Mouse (Mus musculus) liver, adult 2 months (tissue): Measurements from ENCODE around the gene Kcnq5. TPM values are rescaled to one million over a fixed set of nuclear protein-coding genes. Genes with fewer than 3 reads are reported as not detected.

Source experiments
- DNase-seq: peaks from one replicate; pipeline ENCODE4 v3.0.0-alpha.2; 2011; ENCODE audit warnings: low read depth, low spot score; ENCODE audit errors: extremely low read depth
- H3K27ac ChIP-seq: fragments of 200-500 bp; replicated peaks from 2 replicates; pipeline ENCODE4 v1.5.1; 2012; ENCODE audit warnings: low read depth, mild to moderate bottlenecking, control low read depth, inconsistent platforms, low read length; ENCODE audit not compliant: insufficient read depth
- H3K27me3 ChIP-seq: fragments of 200-500 bp; 2 replicates; pipeline ENCODE4 v1.6.1; 2012; ENCODE audit warnings: mild to moderate bottlenecking, moderate library complexity, low read length, inconsistent platforms; ENCODE audit not compliant: control insufficient read depth, insufficient read depth
- H3K36me3 ChIP-seq: fragments of 200-500 bp; 2 replicates; pipeline ENCODE4 v1.6.1; 2012; ENCODE audit warnings: low read length, inconsistent platforms; ENCODE audit not compliant: control insufficient read depth, insufficient read depth
- H3K4me1 ChIP-seq: fragments of 200-500 bp; 2 replicates; pipeline ENCODE4 v1.6.1; 2011; ENCODE audit warnings: low read length; ENCODE audit not compliant: control insufficient read depth, insufficient read depth
- H3K4me3 ChIP-seq: fragments of 200-500 bp; 2 replicates; pipeline ENCODE4 v1.5.1; 2011; ENCODE audit warnings: low read depth, mild to moderate bottlenecking, control low read depth, low read length, moderate library complexity; ENCODE audit not compliant: insufficient read depth
- H3K79me2 ChIP-seq: fragments of 200-500 bp; 2 replicates; pipeline ENCODE4 v1.6.1; 2012; ENCODE audit warnings: inconsistent platforms, mild to moderate bottlenecking, low read length, moderate library complexity; ENCODE audit not compliant: control insufficient read depth, insufficient read depth
- H3K9ac ChIP-seq: fragments of 200-500 bp; 2 replicates; pipeline ENCODE4 v1.6.1; 2012; ENCODE audit warnings: low read depth, mild to moderate bottlenecking, control low read depth, inconsistent platforms, low read length
- CTCF ChIP-seq: fragments of 200-500 bp; IDR thresholded peaks from 2 replicates; pipeline ENCODE4 v1.5.1; 2011; ENCODE audit warnings: low read depth, low read length, control low read depth
- POLR2A ChIP-seq: fragments of 200-500 bp; IDR thresholded peaks from 2 replicates; pipeline ENCODE4 v1.6.1; 2011; ENCODE audit warnings: low read length, control low read depth; ENCODE audit not compliant: insufficient read depth; ENCODE audit errors: extremely low read depth
- WGBS: fragments of 180-500 bp; shearing (Covaris S2); methylation state at CpG from one replicate; pipeline ENCODE4 v1.1.7; 2018; 5-methylcytosine and 5-hydroxymethylcytosine counted together
- polyA plus RNA-seq: library from polyadenylated mRNA; depleted of rRNA; stranded (reverse); fragments of >200 nt; gene quantifications from 2 replicates; pipeline ENCODE4 v1.2.3, GENCODE M21; 2012
- total RNA-seq: library from RNA; depleted of rRNA; stranded (reverse); fragments of >200 nt; gene quantifications from 2 replicates; pipeline ENCODE4 v1.2.3, GENCODE M21; 2014

Gene Kcnq5
- total and polyA plus RNA-seq, 2 experiments = 0.09 TPM

- no peaks in the 10 kb centered on the region for H3K27me3 ChIP-seq
- H3K27ac ChIP-seq = no peak overlapping the region
- 68% methylated on average over 2 of the region's 2 CpGs for WGBS
- TF ChIP-seq CTCF (no peak), POLR2A (no peak)
- H3K4me3 ChIP-seq = no peak overlapping the region
- no peak for DNase-seq
- no peak overlapping the region for H3K9ac ChIP-seq
- no peaks in the 10 kb centered on the region for H3K79me2 ChIP-seq
- H3K4me1 ChIP-seq = no peaks in the 10 kb centered on the region
- no peaks in the 10 kb centered on the region for H3K36me3 ChIP-seq
These were observed 422.3 kb downstream of the Kcnq5 start for GRCm38 (mm10) chr1:21539486-21539885.

GRCm38 (mm10) chr1:21530823-21531222 is 430.9 kb downstream of the Kcnq5 start:
- WGBS = 8% methylated on average over 1 of the region's 1 CpGs
- Histone ChIP-seq H3K79me2 (no peaks in the 10 kb centered on the region), H3K36me3 (no peaks in the 10 kb centered on the region), H3K27ac (no peak overlapping the region), H3K4me3 (no peak overlapping the region), H3K27me3 (no peaks in the 10 kb centered on the region), H3K9ac (no peak overlapping the region), H3K4me1 (no peaks in the 10 kb centered on the region; the same call in 1 of the 2 replicates)
- no peak for TF ChIP-seq POLR2A
- no peak for TF ChIP-seq CTCF
- peak; percentile 64 for DNase-seq

DNA sequence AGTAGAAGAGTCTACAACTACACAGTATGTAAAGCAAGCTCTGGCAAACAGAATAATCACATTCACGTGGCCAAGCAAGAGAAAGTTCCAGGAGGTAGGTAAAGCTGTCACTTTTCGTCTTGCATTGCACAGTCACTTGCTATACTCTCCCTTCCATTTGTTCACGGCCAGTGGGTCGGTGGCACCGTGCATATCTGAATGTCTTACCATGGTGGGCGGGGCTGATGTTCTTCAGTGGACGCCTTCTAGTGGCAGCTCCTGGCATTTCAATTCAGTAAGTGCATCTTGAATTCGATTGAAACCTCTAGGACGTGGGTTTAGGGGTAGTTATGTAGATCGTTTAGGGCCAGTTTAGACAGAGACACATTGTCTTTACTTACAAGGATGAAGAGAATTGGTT is 439.7 kb downstream of the Kcnq5 start:
- no peak overlapping the region for H3K4me3 ChIP-seq
- no peak for DNase-seq
- 82% methylated on average over 10 of the region's 10 CpGs for WGBS
- no peaks in the 10 kb centered on the region for H3K79me2 ChIP-seq
- no peak for TF ChIP-seq POLR2A
- no peak for TF ChIP-seq CTCF
- H3K9ac ChIP-seq = no peak overlapping the region
- H3K4me1 ChIP-seq = no peaks in the 10 kb centered on the region
- H3K27me3 ChIP-seq = no peaks in the 10 kb centered on the region
- no peak overlapping the region for H3K27ac ChIP-seq
- H3K36me3 ChIP-seq = no peaks in the 10 kb centered on the region

DNA sequence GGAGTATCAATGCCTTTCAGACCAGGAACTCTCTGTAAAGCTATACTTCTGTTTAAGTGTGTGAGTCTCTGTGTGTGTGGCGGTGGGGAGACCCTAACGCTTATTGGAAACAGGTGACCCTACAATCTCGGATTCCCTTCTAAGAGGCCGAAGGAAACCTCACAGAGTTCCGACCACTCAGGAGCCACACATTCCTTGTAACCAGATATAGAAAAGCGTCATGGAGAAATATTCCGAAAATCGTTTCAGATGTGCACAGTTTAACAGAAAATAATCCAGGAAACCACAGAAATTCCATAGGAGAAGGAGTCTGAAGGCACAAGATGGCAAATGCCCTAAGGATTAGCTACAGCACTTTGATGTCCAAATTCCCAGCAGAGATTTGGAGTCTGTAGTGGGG is 440.3 kb downstream of the Kcnq5 start:
- no peaks in the 10 kb centered on the region for H3K79me2 ChIP-seq
- 85% methylated on average over 8 of the region's 8 CpGs for WGBS
- no peak overlapping the region for H3K27ac ChIP-seq
- H3K9ac ChIP-seq = no peak overlapping the region
- no peaks in the 10 kb centered on the region for H3K4me1 ChIP-seq
- DNase-seq = no peak
- TF ChIP-seq POLR2A (no peak), CTCF (no peak)
- H3K4me3 ChIP-seq = no peak overlapping the region
- no peaks in the 10 kb centered on the region for H3K36me3 ChIP-seq
- no peaks in the 10 kb centered on the region for H3K27me3 ChIP-seq

GRCm38 (mm10) chr1:21520116-21520645 is 441.6 kb downstream of the Kcnq5 start:
- Histone ChIP-seq H3K36me3 (no peaks in the 10 kb centered on the region), H3K79me2 (no peaks in the 10 kb centered on the region), H3K4me3 (no peak overlapping the region), H3K27ac (no peak overlapping the region), H3K9ac (no peak overlapping the region), H3K27me3 (no peaks in the 10 kb centered on the region), H3K4me1 (no peaks in the 10 kb centered on the region)
- TF ChIP-seq POLR2A = no peak
- DNase-seq = no peak
- 80% methylated on average over 10 of the region's 10 CpGs for WGBS

DNA sequence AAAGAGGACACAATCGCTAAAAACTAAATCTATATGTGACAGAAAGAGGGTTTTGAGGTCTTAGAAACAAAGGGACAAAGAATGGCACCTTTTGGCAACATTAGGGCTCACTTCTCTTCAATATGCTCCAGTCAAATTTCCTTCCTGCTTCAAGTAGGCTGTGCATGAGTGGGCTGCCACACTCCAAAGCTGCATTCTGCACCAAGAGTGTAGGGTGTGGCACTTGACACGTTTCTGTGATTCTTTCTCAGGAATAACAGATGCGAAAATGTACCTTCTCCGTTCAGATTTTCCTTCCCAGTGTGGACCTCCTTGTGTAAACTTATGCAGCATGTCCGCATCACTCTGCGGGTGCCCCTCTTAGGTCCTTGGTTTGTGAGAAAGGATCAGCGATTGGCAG is 455.1 kb downstream of the Kcnq5 start:
- WGBS = 79% methylated on average over 7 of the region's 7 CpGs
- no peak overlapping the region for H3K4me3 ChIP-seq
- no peak for DNase-seq
- TF ChIP-seq CTCF = no peak
- TF ChIP-seq POLR2A = no peak
- no peaks in the 10 kb centered on the region for H3K4me1 ChIP-seq
- H3K36me3 ChIP-seq = no peaks in the 10 kb centered on the region
- H3K9ac ChIP-seq = no peak overlapping the region
- no peaks in the 10 kb centered on the region for H3K79me2 ChIP-seq
- H3K27me3 ChIP-seq = no peaks in the 10 kb centered on the region
- H3K27ac ChIP-seq = no peak overlapping the region
